Mouse (Mus musculus): ENCODE data around the gene Eif4e.

GRCm38 (mm10) chr3:138483240-138483639, 42.7 kb upstream of the Eif4e start:
- TF ChIP-seq GATA1 (IDR thresholded peaks at IDR 0.05; ENCODE audit: borderline replicate concordance, low read length) (no peak), FLI1 (IDR thresholded peaks at IDR 0.05; ENCODE audit: low read length) (no peak)
